Mouse (Mus musculus) liver, embryonic 14.5 days (tissue): ENCODE measurements around the gene Fkbp14.

Source experiments
- CTCF ChIP-seq: IDR thresholded peaks from 2 replicates; pipeline ENCODE4 v1.5.1; 2016; ENCODE audit warnings: antibody characterized with exemption, low read depth, control low read depth
- EP300 ChIP-seq: IDR thresholded peaks from 2 replicates; pipeline ENCODE4 v1.6.1; 2016; ENCODE audit warnings: antibody characterized with exemption, low read depth

GRCm38 (mm10) chr6:54606241-54606640 is 9.1 kb upstream of the Fkbp14 start:
- TF ChIP-seq CTCF (no peak), EP300 (no peak)
